Mouse (Mus musculus) neural tube, embryonic 13.5 days (tissue): Measurements from ENCODE around the gene Mrpl19. TPM values are rescaled to one million over a fixed set of nuclear protein-coding genes. Genes with fewer than 3 reads are reported as not detected.

Source experiments
- ATAC-seq: fragments of 200-750 bp; cut with Nextera tagmentation; 2 replicates; pipeline ENCODE4 v1.8.0; 2017; ENCODE audit warnings: low read depth, mild to moderate bottlenecking, moderate TSS enrichment, moderate library complexity
- H3K27ac ChIP-seq: fragments of 300-500 bp; sonication (generic); replicated peaks from 2 replicates; pipeline ENCODE4 v1.5.1; 2015; ENCODE audit warnings: moderate library complexity, mild to moderate bottlenecking, inconsistent platforms
- H3K27me3 ChIP-seq: fragments of 300-500 bp; sonication (generic); 2 replicates; pipeline ENCODE4 v1.6.1; 2015; ENCODE audit warnings: mild to moderate bottlenecking, inconsistent platforms
- H3K36me3 ChIP-seq: fragments of 300-500 bp; sonication (generic); 2 replicates; pipeline ENCODE4 v1.6.1; 2015; ENCODE audit warnings: mild to moderate bottlenecking, inconsistent platforms
- H3K4me1 ChIP-seq: fragments of 300-500 bp; sonication (generic); replicated peaks from 2 replicates; pipeline ENCODE4 v1.6.1; 2015; ENCODE audit warnings: inconsistent platforms
- H3K4me2 ChIP-seq: fragments of 300-500 bp; sonication (generic); 2 replicates; pipeline ENCODE4 v1.6.1; 2015; ENCODE audit warnings: inconsistent platforms, mild to moderate bottlenecking, moderate library complexity
- H3K4me3 ChIP-seq: fragments of 300-500 bp; sonication (generic); 2 replicates; pipeline ENCODE4 v1.5.1; 2015; ENCODE audit warnings: mild to moderate bottlenecking, inconsistent platforms
- H3K9ac ChIP-seq: fragments of 300-500 bp; sonication (generic); 2 replicates; pipeline ENCODE4 v1.6.1; 2015; ENCODE audit warnings: moderate library complexity, mild to moderate bottlenecking, inconsistent platforms
- H3K9me3 ChIP-seq: fragments of 300-500 bp; sonication (generic); 2 replicates; pipeline ENCODE4 v1.6.1; 2016; ENCODE audit warnings: inconsistent platforms
- WGBS: fragments of 180-500 bp; shearing (Covaris S2); methylation state at CpG from one replicate; pipeline ENCODE4 v1.1.7; 2015; 5-methylcytosine and 5-hydroxymethylcytosine counted together
- polyA plus RNA-seq: library from polyadenylated mRNA; unstranded; fragments of >200 nt; fragmentation: Nextera tagmentation; extraction: Ambion mirVana; gene quantifications from 2 replicates; pipeline ENCODE4 v1.2.1, GENCODE M21; 2015

Mrpl19 gene
- 41.9 and 45.8 TPM in 2 replicates for polyA plus RNA-seq

DNA sequence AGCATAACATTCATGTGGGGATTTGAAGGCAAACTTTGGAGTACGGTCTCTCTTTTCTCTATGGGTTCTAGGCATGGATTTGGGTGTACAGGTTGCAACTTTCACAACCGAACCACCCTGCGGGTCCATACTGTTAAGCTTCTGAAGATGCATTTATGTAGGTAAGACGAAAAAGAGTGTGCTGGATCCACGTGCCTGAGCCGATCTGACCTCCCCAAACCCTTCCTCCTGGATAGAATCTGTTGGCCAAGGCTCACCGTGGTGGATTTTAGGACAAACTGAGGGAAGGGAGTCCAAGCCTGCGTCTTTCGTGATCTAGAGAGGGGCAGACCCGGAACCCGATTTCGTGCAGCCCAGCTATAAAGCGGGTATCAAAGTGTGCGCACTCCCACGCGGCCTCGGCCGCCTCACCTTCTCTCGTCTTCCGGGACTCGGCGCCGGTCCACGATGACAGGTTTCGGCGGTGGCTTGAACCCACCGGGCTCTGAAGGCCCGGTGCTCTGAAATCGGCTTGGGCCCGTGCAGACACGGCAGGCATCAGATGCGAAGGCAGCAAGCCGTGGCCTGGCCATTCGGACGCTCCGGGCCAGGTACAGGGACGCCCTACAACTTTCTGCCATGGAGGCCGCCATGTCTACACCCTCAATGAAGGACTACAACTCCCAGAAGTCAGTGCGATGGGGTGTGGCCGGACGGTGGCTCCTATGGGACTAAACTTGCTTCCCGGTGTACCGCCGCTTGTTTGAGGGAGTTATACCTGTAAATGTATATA lies at the start of gene Mrpl19:
Gene Mrpl19, minus strand, starts transcription at position 663 of the 772 bp plus-strand sequence.
- ATAC-seq: peak; percentile 98
- H3K36me3 ChIP-seq: peaks cover 30% of the 10 kb centered on the region
- WGBS: under 1% methylated on average over 44 of the region's 44 CpGs
- H3K27ac ChIP-seq: no peak within 1 kb of the TSS
- peaks cover 10% of the 10 kb centered on the region for H3K4me1 ChIP-seq
- peak within 1 kb of the TSS; percentile 72 for H3K4me2 ChIP-seq
- H3K9me3 ChIP-seq: no peaks in the 10 kb centered on the region
- peak within 1 kb of the TSS; percentile 73 for H3K9ac ChIP-seq
- H3K27me3 ChIP-seq: no peaks in the 10 kb centered on the region
- peak within 1 kb of the TSS; percentile 73 for H3K4me3 ChIP-seq

- Histone ChIP-seq H3K9me3 (no peaks in the 10 kb centered on the region), H3K36me3 (no peaks in the 10 kb centered on the region), H3K27ac (no peak overlapping the region), H3K27me3 (no peaks in the 10 kb centered on the region), H3K4me1 (no peaks in the 10 kb centered on the region), H3K4me2 (no peak overlapping the region), H3K9ac (no peak overlapping the region), H3K4me3 (no peak overlapping the region)
- no peak for ATAC-seq
- WGBS: 76% methylated on average over 1 of the region's 1 CpGs
Measured at GRCm38 (mm10) chr6:82012392-82012791, 46.6 kb upstream of the Mrpl19 start.

DNA sequence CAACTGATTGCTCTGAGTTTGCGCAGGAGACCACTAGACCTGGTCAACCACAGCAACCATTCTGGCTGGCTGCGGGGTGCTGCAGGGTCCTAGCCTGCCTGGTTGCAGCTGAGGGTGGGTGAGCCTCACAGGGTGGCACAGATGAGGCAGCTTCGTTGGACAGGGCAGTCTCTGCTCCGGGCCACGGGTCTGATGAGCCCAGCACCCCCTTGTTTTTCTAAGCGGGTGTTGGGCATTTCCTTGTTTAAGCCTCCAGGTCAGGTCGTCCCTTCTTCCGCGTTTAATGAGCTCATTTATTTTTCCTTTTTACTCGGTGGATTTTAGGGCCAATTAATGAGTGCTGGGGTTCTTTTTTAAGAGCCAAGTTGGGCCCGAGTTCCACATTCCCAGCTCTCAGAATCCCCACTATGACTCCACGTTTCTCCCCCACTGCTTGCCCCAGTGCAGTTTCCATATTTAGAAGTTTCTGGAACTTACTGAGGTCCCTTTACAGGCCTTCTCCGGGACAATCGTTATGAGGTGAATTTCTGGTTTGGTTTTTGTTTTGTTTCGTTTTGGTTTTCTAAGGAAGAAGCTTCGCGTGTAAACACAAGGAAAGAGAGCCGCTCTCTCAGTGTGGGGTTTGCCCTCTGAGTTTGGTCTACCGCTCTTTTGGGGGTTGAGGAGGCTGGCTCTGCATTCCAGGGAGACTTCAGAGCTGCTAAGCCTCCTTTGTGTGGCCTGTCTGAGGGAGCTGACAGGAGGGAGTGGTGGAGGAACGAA lies 24.5 kb upstream of the Mrpl19 start:
- Histone ChIP-seq H3K36me3 (no peaks in the 10 kb centered on the region), H3K9ac (no peak overlapping the region), H3K4me3 (no peak overlapping the region), H3K27me3 (no peaks in the 10 kb centered on the region), H3K4me2 (no peak overlapping the region), H3K9me3 (no peaks in the 10 kb centered on the region), H3K4me1 (0 out of 2 replicates have a peak, but pooled peaks cover 3% of the 10 kb centered on the region), H3K27ac (no peak overlapping the region)
- no peak for ATAC-seq
- 58% methylated on average over 20 of the region's 20 CpGs for WGBS

GRCm38 (mm10) chr6:81988341-81988740 lies 22.6 kb upstream of the Mrpl19 start:
- 92% methylated on average over 5 of the region's 5 CpGs for WGBS
- H3K36me3 ChIP-seq: no peaks in the 10 kb centered on the region

DNA sequence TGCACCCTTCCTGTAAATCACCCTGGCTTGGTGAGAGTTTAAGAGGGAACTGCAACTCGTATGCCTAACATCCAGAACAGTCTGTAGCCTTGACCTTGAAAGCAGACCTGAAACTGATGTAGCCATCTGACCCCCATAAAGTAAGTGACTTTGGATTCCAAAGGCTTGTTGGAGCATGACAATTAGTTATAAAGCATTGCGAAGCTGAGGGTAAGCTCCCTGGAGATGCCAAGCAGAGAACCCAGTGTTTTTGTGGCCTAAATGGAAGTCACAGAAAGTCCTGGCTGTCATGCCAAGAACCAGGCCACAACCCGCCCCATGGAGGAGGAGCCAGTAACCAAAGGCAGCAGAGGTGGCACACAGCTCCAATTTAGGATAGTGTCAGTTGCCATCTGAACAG lies 21.8 kb upstream of the Mrpl19 start:
- no peak overlapping the region for H3K27ac ChIP-seq
- H3K4me1 ChIP-seq: 0 out of 2 replicates have a peak, but pooled peaks cover 3% of the 10 kb centered on the region
- no peak for ATAC-seq
- H3K4me3 ChIP-seq: no peak overlapping the region
- no peaks in the 10 kb centered on the region for H3K27me3 ChIP-seq
- no peak overlapping the region for H3K9ac ChIP-seq
- H3K4me2 ChIP-seq: no peak overlapping the region
- WGBS: 52% methylated on average over 3 of the region's 3 CpGs
- H3K9me3 ChIP-seq: no peaks in the 10 kb centered on the region
- no peaks in the 10 kb centered on the region for H3K36me3 ChIP-seq

More at GRCm38 (mm10) chr6:81988341-81988740, 22.6 kb upstream of the Mrpl19 start:
- Histone ChIP-seq H3K9ac (no peak overlapping the region), H3K27me3 (no peaks in the 10 kb centered on the region), H3K27ac (no peak overlapping the region), H3K4me2 (no peak overlapping the region), H3K4me3 (no peak overlapping the region), H3K4me1 (0 out of 2 replicates have a peak, but pooled peaks cover 3% of the 10 kb centered on the region), H3K9me3 (no peaks in the 10 kb centered on the region)
- ATAC-seq: no peak

GRCm38 (mm10) chr6:81987010-81987409 lies 21.3 kb upstream of the Mrpl19 start:
- Histone ChIP-seq H3K9ac (no peak overlapping the region), H3K4me1 (0 out of 2 replicates have a peak, but pooled peaks cover 3% of the 10 kb centered on the region), H3K4me2 (no peak overlapping the region), H3K4me3 (no peak overlapping the region), H3K27me3 (no peaks in the 10 kb centered on the region), H3K36me3 (no peaks in the 10 kb centered on the region), H3K9me3 (peaks cover 3% of the 10 kb centered on the region; the same call in 1 of the 2 replicates), H3K27ac (no peak overlapping the region)
- 2% methylated on average over 9 of the region's 9 CpGs for WGBS
- peak; percentile 64; the same call in 1 of the 2 replicates for ATAC-seq

DNA sequence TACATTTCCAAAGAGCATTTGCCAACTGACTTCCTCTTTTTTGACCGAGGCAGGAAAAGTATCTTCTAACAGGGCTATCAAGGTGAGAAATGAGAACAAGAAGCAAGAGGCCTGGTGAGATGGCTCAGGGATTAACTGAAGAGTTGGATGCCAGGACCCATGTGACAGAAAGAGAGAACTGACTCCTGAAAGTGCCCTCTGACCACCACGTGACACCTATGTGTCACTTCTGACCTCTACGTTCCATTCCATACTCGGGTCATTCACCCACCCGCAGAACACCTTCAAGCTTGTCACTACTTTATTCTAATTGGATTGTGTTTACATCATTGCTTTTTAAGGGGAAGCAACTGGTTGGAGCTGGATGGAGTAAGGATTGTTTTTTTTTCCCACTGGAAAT lies 20.8 kb upstream of the Mrpl19 start:
- H3K27me3 ChIP-seq: no peaks in the 10 kb centered on the region
- WGBS: 54% methylated on average over 5 of the region's 5 CpGs
- no peak overlapping the region for H3K4me3 ChIP-seq
- H3K4me1 ChIP-seq: 0 out of 2 replicates have a peak, but pooled peaks cover 3% of the 10 kb centered on the region
- no peaks in the 10 kb centered on the region for H3K36me3 ChIP-seq
- H3K4me2 ChIP-seq: no peak overlapping the region
- peaks cover 3% of the 10 kb centered on the region; the same call in 1 of the 2 replicates for H3K9me3 ChIP-seq
- no peak for ATAC-seq
- H3K27ac ChIP-seq: no peak overlapping the region
- H3K9ac ChIP-seq: no peak overlapping the region

DNA sequence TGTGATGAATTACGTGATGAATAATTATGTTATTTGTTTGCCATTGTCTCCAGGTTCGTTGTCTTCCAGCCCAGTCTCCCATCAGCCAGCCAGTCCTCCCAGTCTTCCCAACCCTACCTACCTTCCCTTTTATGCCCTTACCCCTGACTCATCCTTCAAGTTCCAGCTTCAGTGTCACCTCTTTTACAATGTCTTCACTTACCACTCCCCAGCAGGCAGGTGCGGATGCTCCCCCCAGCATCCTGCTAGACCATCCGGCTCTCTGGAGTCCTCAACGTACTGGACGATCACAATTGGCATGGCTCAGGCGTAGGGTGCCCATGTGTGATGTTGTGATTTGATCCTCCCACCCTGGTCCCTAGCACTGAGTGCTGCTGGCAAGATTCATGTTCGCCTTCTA lies 20.4 kb upstream of the Mrpl19 start:
- Histone ChIP-seq H3K27me3 (no peaks in the 10 kb centered on the region), H3K9me3 (peaks cover 3% of the 10 kb centered on the region; the same call in 1 of the 2 replicates), H3K4me3 (no peak overlapping the region), H3K36me3 (no peaks in the 10 kb centered on the region), H3K27ac (no peak overlapping the region), H3K4me2 (no peak overlapping the region), H3K4me1 (0 out of 2 replicates have a peak, but pooled peaks cover 3% of the 10 kb centered on the region), H3K9ac (no peak overlapping the region)
- no peak for ATAC-seq
- 88% methylated on average over 8 of the region's 8 CpGs for WGBS

DNA sequence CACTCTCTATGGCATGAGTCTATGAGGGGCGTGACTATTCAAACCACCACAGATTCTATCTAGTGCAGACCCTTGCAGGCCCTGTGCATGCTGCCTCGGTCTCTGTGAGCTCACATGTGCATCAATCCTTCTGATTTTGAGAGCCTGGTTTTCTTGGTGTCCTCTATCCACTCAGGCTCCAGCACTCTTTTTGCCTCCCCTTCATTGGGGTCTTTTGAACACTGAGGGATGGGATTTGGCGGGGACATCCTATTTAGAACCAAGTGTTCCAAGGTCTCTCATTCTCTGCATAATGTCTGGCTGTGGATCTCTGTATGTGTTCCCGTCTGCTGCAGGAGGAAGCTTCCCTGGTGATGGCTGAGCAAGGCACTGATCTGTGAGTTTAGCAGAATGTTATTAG lies 13.5 kb upstream of the Mrpl19 start:
- no peak for ATAC-seq
- no peak overlapping the region for H3K4me3 ChIP-seq
- WGBS: 84% methylated on average over 4 of the region's 4 CpGs
- H3K27me3 ChIP-seq: no peaks in the 10 kb centered on the region
- no peak overlapping the region for H3K4me2 ChIP-seq
- no peak overlapping the region for H3K9ac ChIP-seq
- H3K27ac ChIP-seq: no peak overlapping the region
- no peaks in the 10 kb centered on the region for H3K36me3 ChIP-seq
- peaks cover 3% of the 10 kb centered on the region; the same call in 1 of the 2 replicates for H3K9me3 ChIP-seq
- H3K4me1 ChIP-seq: no peaks in the 10 kb centered on the region

- Histone ChIP-seq H3K36me3 (no peaks in the 10 kb centered on the region), H3K4me2 (no peak overlapping the region), H3K4me1 (no peaks in the 10 kb centered on the region), H3K9ac (no peak overlapping the region), H3K9me3 (no peaks in the 10 kb centered on the region), H3K27me3 (no peaks in the 10 kb centered on the region), H3K4me3 (no peak overlapping the region), H3K27ac (no peak overlapping the region)
- 33% methylated on average over 7 of the region's 7 CpGs for WGBS
- ATAC-seq: 0 out of 2 replicates have a peak, but pooled peaks have one; percentile 32
Measured at GRCm38 (mm10) chr6:81975971-81976621, 10.3 kb upstream of the Mrpl19 start.

- Histone ChIP-seq H3K4me3 (no peak overlapping the region), H3K9ac (no peak overlapping the region), H3K4me2 (no peak overlapping the region), H3K4me1 (no peaks in the 10 kb centered on the region), H3K9me3 (no peaks in the 10 kb centered on the region), H3K36me3 (no peaks in the 10 kb centered on the region), H3K27ac (no peak overlapping the region), H3K27me3 (no peaks in the 10 kb centered on the region)
- 86% methylated on average over 8 of the region's 8 CpGs for WGBS
- no peak for ATAC-seq
Measured at GRCm38 (mm10) chr6:81972595-81972994, 6.8 kb upstream of the Mrpl19 start.

- WGBS: 91% methylated on average over 7 of the region's 7 CpGs
- no peaks in the 10 kb centered on the region; the same call in 1 of the 2 replicates for H3K4me1 ChIP-seq
- no peak overlapping the region for H3K4me3 ChIP-seq
- no peak overlapping the region for H3K4me2 ChIP-seq
- no peak for ATAC-seq
- H3K27ac ChIP-seq: no peak overlapping the region
- no peaks in the 10 kb centered on the region for H3K27me3 ChIP-seq
- H3K36me3 ChIP-seq: no peaks in the 10 kb centered on the region
- no peaks in the 10 kb centered on the region for H3K9me3 ChIP-seq
- H3K9ac ChIP-seq: no peak overlapping the region
Measured at GRCm38 (mm10) chr6:81971196-81971595, 5.4 kb upstream of the Mrpl19 start.
